Mouse (Mus musculus) midbrain, embryonic 16.5 days (tissue): ENCODE data around the gene Thoc3. TPM values are rescaled to one million over a fixed set of nuclear protein-coding genes. Genes with fewer than 3 reads are reported as not detected.

Experiments used
- ATAC-seq: fragments of 200-750 bp; cut with Nextera tagmentation; 2 replicates; pipeline ENCODE4 v1.8.0; 2017; ENCODE audit warnings: moderate TSS enrichment
- H3K27ac ChIP-seq: fragments of 300-500 bp; sonication (generic); 2 replicates; pipeline ENCODE4 v1.5.1; 2014; ENCODE audit warnings: mild to moderate bottlenecking, low read length, mixed read lengths
- H3K27me3 ChIP-seq: fragments of 300-500 bp; sonication (generic); 2 replicates; pipeline ENCODE4 v1.6.1; 2014; ENCODE audit warnings: low read depth, low read length, mixed read lengths; ENCODE audit not compliant: control insufficient read depth, insufficient read depth
- H3K36me3 ChIP-seq: fragments of 300-500 bp; sonication (generic); 2 replicates; pipeline ENCODE4 v1.6.1; 2014; ENCODE audit warnings: mild to moderate bottlenecking, low read length, moderate library complexity, mixed read lengths; ENCODE audit not compliant: control insufficient read depth, insufficient read depth
- H3K4me1 ChIP-seq: fragments of 300-500 bp; sonication (generic); 2 replicates; pipeline ENCODE4 v1.6.1; 2014; ENCODE audit warnings: mild to moderate bottlenecking, low read length, mixed read lengths; ENCODE audit not compliant: control insufficient read depth, insufficient read depth
- H3K4me2 ChIP-seq: fragments of 300-500 bp; sonication (generic); 2 replicates; pipeline ENCODE4 v1.6.1; 2014; ENCODE audit warnings: mild to moderate bottlenecking, low read length, mixed read lengths
- H3K4me3 ChIP-seq: fragments of 300-500 bp; sonication (generic); 2 replicates; pipeline ENCODE4 v1.5.1; 2014; ENCODE audit warnings: low read depth, mild to moderate bottlenecking, low read length, moderate library complexity, mixed read lengths
- H3K9ac ChIP-seq: fragments of 300-500 bp; sonication (generic); 2 replicates; pipeline ENCODE4 v1.6.1; 2014; ENCODE audit warnings: low read depth, low read length, mixed read lengths
- H3K9me3 ChIP-seq: fragments of 300-500 bp; sonication (generic); replicated peaks from 2 replicates; pipeline ENCODE4 v1.6.1; 2014; ENCODE audit warnings: mild to moderate bottlenecking, low read length, mixed read lengths; ENCODE audit not compliant: control insufficient read depth, poor library complexity, severe bottlenecking
- WGBS: fragments of 180-500 bp; shearing (Covaris S2); extraction: QIAGEN DNeasy Blood & Tissue Kit; methylation state at CpG from one replicate; pipeline ENCODE4 v1.1.7; 2014; 5-methylcytosine and 5-hydroxymethylcytosine counted together
- polyA plus RNA-seq: library from polyadenylated mRNA; unstranded; fragments of >200 nt; fragmentation: Nextera tagmentation; extraction: Ambion mirVana; gene quantifications from 2 replicates; pipeline ENCODE4 v1.2.1, GENCODE M21; 2015

Gene Thoc3
- polyA plus RNA-seq, 1 experiment from 2014 or later, result 110 TPM

- H3K9ac ChIP-seq, result no peak overlapping the region
Observed at GRCm38 (mm10) chr13:54447496-54448224, 21.0 kb downstream of the Thoc3 start.

GRCm38 (mm10) chr13:54446686-54447495 lies 21.8 kb downstream of the Thoc3 start:
- H3K4me1 ChIP-seq, result peaks cover 17% of the 10 kb centered on the region
- 14% methylated on average over 19 of the region's 19 CpGs for WGBS
- H3K27ac ChIP-seq, result peak overlapping the region; percentile 65
- peak; percentile 78 for ATAC-seq
- H3K36me3 ChIP-seq, result no peaks in the 10 kb centered on the region
- H3K9ac ChIP-seq, result peak overlapping the region; percentile 31; the same call in 1 of the 2 replicates
- H3K27me3 ChIP-seq, result no peaks in the 10 kb centered on the region
- peak overlapping the region; percentile 23; the same call in 1 of the 2 replicates for H3K4me2 ChIP-seq
- no peak overlapping the region for H3K4me3 ChIP-seq
- H3K9me3 ChIP-seq, result no peaks in the 10 kb centered on the region

More at GRCm38 (mm10) chr13:54447496-54448224, 21.0 kb downstream of the Thoc3 start:
- Histone ChIP-seq H3K36me3 (no peaks in the 10 kb centered on the region), H3K4me1 (peaks cover 17% of the 10 kb centered on the region), H3K27me3 (no peaks in the 10 kb centered on the region), H3K27ac (peak overlapping the region; percentile 63; the same call in 1 of the 2 replicates), H3K4me2 (peak overlapping the region; percentile 36), H3K9me3 (no peaks in the 10 kb centered on the region), H3K4me3 (no peak overlapping the region)
- WGBS, result 2% methylated on average over 15 of the region's 15 CpGs
- ATAC-seq, result peak; percentile 64; the same call in 1 of the 2 replicates

GRCm38 (mm10) chr13:54443693-54444092 lies 25.0 kb downstream of the Thoc3 start:
- Histone ChIP-seq H3K9ac (no peak overlapping the region), H3K4me2 (no peak overlapping the region), H3K27me3 (no peaks in the 10 kb centered on the region), H3K27ac (no peak overlapping the region), H3K36me3 (no peaks in the 10 kb centered on the region), H3K4me1 (peaks cover 17% of the 10 kb centered on the region), H3K4me3 (no peak overlapping the region), H3K9me3 (no peaks in the 10 kb centered on the region)
- 84% methylated on average over 3 of the region's 3 CpGs for WGBS
- no peak for ATAC-seq

- H3K27ac ChIP-seq, result no peak overlapping the region
- H3K9ac ChIP-seq, result no peak overlapping the region
- H3K36me3 ChIP-seq, result no peaks in the 10 kb centered on the region
- WGBS, result 61% methylated on average over 7 of the region's 7 CpGs
- H3K9me3 ChIP-seq, result no peaks in the 10 kb centered on the region
- H3K4me3 ChIP-seq, result no peak overlapping the region
- no peak for ATAC-seq
- no peaks in the 10 kb centered on the region for H3K27me3 ChIP-seq
- H3K4me2 ChIP-seq, result no peak overlapping the region
- H3K4me1 ChIP-seq, result no peaks in the 10 kb centered on the region
Observed at GRCm38 (mm10) chr13:54439912-54440311, 28.7 kb downstream of the Thoc3 start.

GRCm38 (mm10) chr13:54438814-54439213 lies 29.8 kb downstream of the Thoc3 start:
- Histone ChIP-seq H3K36me3 (no peaks in the 10 kb centered on the region), H3K4me2 (no peak overlapping the region), H3K9me3 (no peaks in the 10 kb centered on the region), H3K4me3 (no peak overlapping the region), H3K27ac (no peak overlapping the region), H3K4me1 (no peaks in the 10 kb centered on the region), H3K27me3 (no peaks in the 10 kb centered on the region), H3K9ac (no peak overlapping the region)
- no peak for ATAC-seq
- 68% methylated on average over 3 of the region's 3 CpGs for WGBS

- Histone ChIP-seq H3K27ac (no peak overlapping the region), H3K4me2 (no peak overlapping the region), H3K9ac (no peak overlapping the region), H3K27me3 (no peaks in the 10 kb centered on the region), H3K4me3 (no peak overlapping the region), H3K36me3 (no peaks in the 10 kb centered on the region), H3K9me3 (no peaks in the 10 kb centered on the region), H3K4me1 (no peaks in the 10 kb centered on the region)
- WGBS, result 88% methylated on average over 6 of the region's 6 CpGs
- no peak for ATAC-seq
Observed at GRCm38 (mm10) chr13:54437083-54437482, 31.6 kb downstream of the Thoc3 start.

- no peaks in the 10 kb centered on the region for H3K4me1 ChIP-seq
- ATAC-seq, result no peak
Observed at GRCm38 (mm10) chr13:54436666-54437065, 32.0 kb downstream of the Thoc3 start.

GRCm38 (mm10) chr13:54431161-54431560 lies 37.5 kb downstream of the Thoc3 start:
- WGBS, result 72% methylated on average over 9 of the region's 9 CpGs
- Histone ChIP-seq H3K4me2 (no peak overlapping the region), H3K9ac (no peak overlapping the region), H3K27ac (no peak overlapping the region), H3K4me1 (no peaks in the 10 kb centered on the region), H3K27me3 (no peaks in the 10 kb centered on the region), H3K9me3 (no peaks in the 10 kb centered on the region), H3K4me3 (no peak overlapping the region), H3K36me3 (no peaks in the 10 kb centered on the region)
- ATAC-seq, result no peak

More at GRCm38 (mm10) chr13:54436666-54437065, 32.0 kb downstream of the Thoc3 start:
- no peaks in the 10 kb centered on the region for H3K9me3 ChIP-seq
- H3K4me3 ChIP-seq, result no peak overlapping the region
- H3K9ac ChIP-seq, result no peak overlapping the region
- no peaks in the 10 kb centered on the region for H3K36me3 ChIP-seq
- no peak overlapping the region for H3K4me2 ChIP-seq
- no peaks in the 10 kb centered on the region for H3K27me3 ChIP-seq
- no peak overlapping the region for H3K27ac ChIP-seq
- WGBS, result 84% methylated on average over 5 of the region's 5 CpGs

- Histone ChIP-seq H3K27me3 (no peaks in the 10 kb centered on the region), H3K4me1 (peaks cover 4% of the 10 kb centered on the region; the same call in 1 of the 2 replicates), H3K9ac (no peak overlapping the region), H3K9me3 (no peaks in the 10 kb centered on the region), H3K4me3 (no peak overlapping the region), H3K36me3 (no peaks in the 10 kb centered on the region), H3K4me2 (no peak overlapping the region), H3K27ac (no peak overlapping the region)
- ATAC-seq, result no peak
- 75% methylated on average over 2 of the region's 2 CpGs for WGBS
Observed at GRCm38 (mm10) chr13:54430051-54430450, 38.6 kb downstream of the Thoc3 start.
